Mouse (Mus musculus) ES-E14 (cell line): ENCODE data around the gene Sptbn2.
A peak's percentile ranks its signal among the peaks of the same experiment; 100 is the strongest.

Experiments used
- HCFC1 ChIP-seq: IDR thresholded peaks from 2 replicates; pipeline ENCODE4 v1.6.1; 2012; ENCODE audit warnings: low read length, inconsistent platforms, borderline replicate concordance; ENCODE audit not compliant: insufficient read depth
- MAFK ChIP-seq: IDR thresholded peaks from 2 replicates; pipeline ENCODE4 v1.6.1; 2014; ENCODE audit warnings: mild to moderate bottlenecking, low read depth, low read length, inconsistent platforms; ENCODE audit not compliant: insufficient read depth
- ZC3H11A ChIP-seq: IDR thresholded peaks from 2 replicates; pipeline ENCODE4 v1.6.1; 2012; ENCODE audit warnings: low read depth, mild to moderate bottlenecking, inconsistent platforms, low read length, borderline replicate concordance
- ZNF384 ChIP-seq: IDR thresholded peaks from 2 replicates; pipeline ENCODE4 v1.6.1; 2012; ENCODE audit warnings: low read depth, low read length, inconsistent platforms

- TF ChIP-seq ZC3H11A = peak; percentile 86
- TF ChIP-seq HCFC1 = no peak
- TF ChIP-seq MAFK = no peak
- no peak for TF ChIP-seq ZNF384
Measured at GRCm38 (mm10) chr19:4755565-4756192, 44.7 kb downstream of the Sptbn2 start.
